Mouse (Mus musculus) midbrain, embryonic 16.5 days (tissue): ENCODE measurements around the gene Olfr1062. TPM values are rescaled to one million over a fixed set of nuclear protein-coding genes. Genes with fewer than 3 reads are reported as not detected.
A peak's percentile ranks its signal among the peaks of the same experiment; 100 is the strongest.
"Not testable (repeated sequence)": the region's sequence is repeated elsewhere in the genome, so short reads cannot be mapped to it uniquely, and the experiment has no call there.

ENCODE experiments used
- ATAC-seq: fragments of 200-750 bp; cut with Nextera tagmentation; 2 replicates; pipeline ENCODE4 v1.8.0; 2017; ENCODE audit warnings: moderate TSS enrichment
- H3K27ac ChIP-seq: fragments of 300-500 bp; sonication (generic); 2 replicates; pipeline ENCODE4 v1.5.1; 2014; ENCODE audit warnings: mild to moderate bottlenecking, low read length, mixed read lengths
- H3K27me3 ChIP-seq: fragments of 300-500 bp; sonication (generic); 2 replicates; pipeline ENCODE4 v1.6.1; 2014; ENCODE audit warnings: low read depth, low read length, mixed read lengths; ENCODE audit not compliant: control insufficient read depth, insufficient read depth
- H3K36me3 ChIP-seq: fragments of 300-500 bp; sonication (generic); 2 replicates; pipeline ENCODE4 v1.6.1; 2014; ENCODE audit warnings: mild to moderate bottlenecking, low read length, moderate library complexity, mixed read lengths; ENCODE audit not compliant: control insufficient read depth, insufficient read depth
- H3K4me1 ChIP-seq: fragments of 300-500 bp; sonication (generic); 2 replicates; pipeline ENCODE4 v1.6.1; 2014; ENCODE audit warnings: mild to moderate bottlenecking, low read length, mixed read lengths; ENCODE audit not compliant: control insufficient read depth, insufficient read depth
- H3K4me2 ChIP-seq: fragments of 300-500 bp; sonication (generic); 2 replicates; pipeline ENCODE4 v1.6.1; 2014; ENCODE audit warnings: mild to moderate bottlenecking, low read length, mixed read lengths
- H3K4me3 ChIP-seq: fragments of 300-500 bp; sonication (generic); 2 replicates; pipeline ENCODE4 v1.5.1; 2014; ENCODE audit warnings: low read depth, mild to moderate bottlenecking, low read length, moderate library complexity, mixed read lengths
- H3K9ac ChIP-seq: fragments of 300-500 bp; sonication (generic); 2 replicates; pipeline ENCODE4 v1.6.1; 2014; ENCODE audit warnings: low read depth, low read length, mixed read lengths
- H3K9me3 ChIP-seq: fragments of 300-500 bp; sonication (generic); replicated peaks from 2 replicates; pipeline ENCODE4 v1.6.1; 2014; ENCODE audit warnings: mild to moderate bottlenecking, low read length, mixed read lengths; ENCODE audit not compliant: control insufficient read depth, poor library complexity, severe bottlenecking
- WGBS: fragments of 180-500 bp; shearing (Covaris S2); extraction: QIAGEN DNeasy Blood & Tissue Kit; methylation state at CpG from one replicate; pipeline ENCODE4 v1.1.7; 2014; 5-methylcytosine and 5-hydroxymethylcytosine counted together
- polyA plus RNA-seq: library from polyadenylated mRNA; unstranded; fragments of >200 nt; fragmentation: Nextera tagmentation; extraction: Ambion mirVana; gene quantifications from 2 replicates; pipeline ENCODE4 v1.2.1, GENCODE M21; 2015

The Olfr1062 gene
- not detected in 2 replicates for polyA plus RNA-seq

GRCm38 (mm10) chr2:86426649-86427048, at the start of gene Olfr1062:
Olfr1062 (minus strand) TSS chr2:86426749.
- H3K9ac ChIP-seq, H3K4me3 ChIP-seq, H3K9me3 ChIP-seq, H3K4me1 ChIP-seq, H3K36me3 ChIP-seq, ATAC-seq, H3K27me3 ChIP-seq, H3K4me2 ChIP-seq, H3K27ac ChIP-seq: not testable (repeated sequence)

GRCm38 (mm10) chr2:86464442-86465109, 38.0 kb upstream of the Olfr1062 start:
- Histone ChIP-seq H3K9ac (no peak overlapping the region), H3K27ac (no peak overlapping the region), H3K36me3 (no peaks in the 10 kb centered on the region), H3K4me3 (no peak overlapping the region), H3K9me3 (no peaks in the 10 kb centered on the region), H3K4me2 (peak overlapping the region; percentile 26; the same call in 1 of the 2 replicates), H3K4me1 (no peaks in the 10 kb centered on the region), H3K27me3 (no peaks in the 10 kb centered on the region)
- WGBS: 38% methylated on average over 10 of the region's 10 CpGs
- ATAC-seq: no peak

- no peaks in the 10 kb centered on the region for H3K9me3 ChIP-seq
- H3K4me1 ChIP-seq: no peaks in the 10 kb centered on the region
- H3K27ac ChIP-seq: no peak overlapping the region
- no peak overlapping the region for H3K4me3 ChIP-seq
- no peak overlapping the region for H3K4me2 ChIP-seq
- 74% methylated on average over 1 of the region's 1 CpGs for WGBS
- H3K36me3 ChIP-seq: no peaks in the 10 kb centered on the region
- H3K9ac ChIP-seq: no peak overlapping the region
- ATAC-seq: no peak
- H3K27me3 ChIP-seq: no peaks in the 10 kb centered on the region
Observed at GRCm38 (mm10) chr2:86460434-86460833, 33.9 kb upstream of the Olfr1062 start.

GRCm38 (mm10) chr2:86456169-86456568, 29.6 kb upstream of the Olfr1062 start, which contains the start of gene Olfr1066:
Olfr1066 (minus strand) TSS chr2:86456269.
- 87% methylated on average over 1 of the region's 1 CpGs for WGBS
- no peak within 1 kb of the TSS for H3K4me2 ChIP-seq
- no peak within 1 kb of the TSS for H3K4me3 ChIP-seq
- ATAC-seq: no peak
- no peak within 1 kb of the TSS for H3K27ac ChIP-seq
- H3K27me3 ChIP-seq: no peaks in the 10 kb centered on the region
- H3K9ac ChIP-seq: no peak within 1 kb of the TSS
- no peaks in the 10 kb centered on the region for H3K36me3 ChIP-seq
- H3K9me3 ChIP-seq: no peaks in the 10 kb centered on the region
- no peaks in the 10 kb centered on the region for H3K4me1 ChIP-seq

- H3K4me3 ChIP-seq, ATAC-seq, H3K4me2 ChIP-seq, H3K36me3 ChIP-seq, H3K27ac ChIP-seq, H3K9me3 ChIP-seq, H3K4me1 ChIP-seq, H3K27me3 ChIP-seq, H3K9ac ChIP-seq: not testable (repeated sequence)
- WGBS: no CpG with 5 or more reads among the region's 1 CpGs
Observed at GRCm38 (mm10) chr2:86450491-86450890, 23.9 kb upstream of the Olfr1062 start, which contains the start of gene Olfr1065. Olfr1065 (minus strand) TSS chr2:86450591.

GRCm38 (mm10) chr2:86442101-86442500, 15.6 kb upstream of the Olfr1062 start:
- not testable (repeated sequence) for H3K27ac ChIP-seq, ATAC-seq, H3K4me3 ChIP-seq, H3K4me2 ChIP-seq, H3K9ac ChIP-seq, H3K27me3 ChIP-seq, H3K36me3 ChIP-seq, H3K4me1 ChIP-seq, H3K9me3 ChIP-seq
- WGBS: 32% methylated on average over 1 of the region's 1 CpGs

- H3K9ac ChIP-seq, H3K4me3 ChIP-seq, H3K36me3 ChIP-seq, H3K9me3 ChIP-seq, H3K4me1 ChIP-seq, H3K27ac ChIP-seq, H3K27me3 ChIP-seq, H3K4me2 ChIP-seq, ATAC-seq: not testable (repeated sequence)
- WGBS: 90% methylated on average over 8 of the region's 8 CpGs
Observed at GRCm38 (mm10) chr2:86428511-86428910, 2.0 kb upstream of the Olfr1062 start.

GRCm38 (mm10) chr2:86413950-86414349, 12.6 kb downstream of the Olfr1062 start, which contains the start of gene Olfr1061:
Olfr1061 (minus strand) TSS chr2:86414050.
- no peak within 1 kb of the TSS for H3K4me2 ChIP-seq
- H3K36me3 ChIP-seq: no peaks in the 10 kb centered on the region
- ATAC-seq: no peak
- H3K4me3 ChIP-seq: no peak within 1 kb of the TSS
- no peaks in the 10 kb centered on the region for H3K27me3 ChIP-seq
- H3K4me1 ChIP-seq: no peaks in the 10 kb centered on the region
- H3K9me3 ChIP-seq: no peaks in the 10 kb centered on the region
- no peak within 1 kb of the TSS for H3K27ac ChIP-seq
- WGBS: 89% methylated on average over 1 of the region's 1 CpGs
- H3K9ac ChIP-seq: no peak within 1 kb of the TSS

GRCm38 (mm10) chr2:86395114-86395513, 31.4 kb downstream of the Olfr1062 start:
- Histone ChIP-seq H3K36me3 (no peaks in the 10 kb centered on the region), H3K27me3 (no peaks in the 10 kb centered on the region), H3K9me3 (no peaks in the 10 kb centered on the region), H3K4me1 (no peaks in the 10 kb centered on the region), H3K27ac (no peak overlapping the region), H3K9ac (no peak overlapping the region), H3K4me2 (no peak overlapping the region), H3K4me3 (no peak overlapping the region)
- no peak for ATAC-seq
- WGBS: 88% methylated on average over 2 of the region's 2 CpGs
